Mouse (Mus musculus): ENCODE results near the gene Olfr926. TPM values are rescaled to one million over a fixed set of nuclear protein-coding genes. Genes with fewer than 3 reads are reported as not detected.
"Not testable (repeated sequence)": the region's sequence is repeated elsewhere in the genome, so short reads cannot be mapped to it uniquely, and the experiment has no call there.

Olfr926 gene
- not detected in 2 replicates for polyA plus RNA-seq (2014; fragmentation: Nextera tagmentation; extraction: Ambion mirVana)

DNA sequence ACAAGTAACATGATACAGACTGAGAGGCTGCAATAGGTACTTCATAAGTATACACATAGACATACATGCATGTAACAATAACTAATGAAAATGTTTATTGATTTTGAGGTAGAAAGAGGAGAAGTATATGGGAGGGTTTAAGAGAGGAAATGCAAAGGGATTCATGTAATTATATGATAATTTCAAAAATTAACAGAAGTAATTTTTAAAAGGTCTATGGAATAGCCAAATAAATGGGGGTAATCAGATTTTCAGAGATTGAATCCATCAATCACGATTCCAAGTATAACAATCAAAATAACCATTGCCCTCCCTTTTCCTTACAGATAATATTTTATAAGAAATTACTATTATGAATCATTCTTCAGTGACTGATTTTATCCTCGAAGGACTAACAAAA lies at the start of gene Olfr926:
Gene Olfr926 (plus strand): TSS at position 301 of the 400 bp plus-strand sequence.
- Histone ChIP-seq H3K9me3 (ENCODE audit: control insufficient read depth, low read length) (no peaks in the 10 kb centered on the region), H3K27ac (ENCODE audit: low read depth, low read length) (no peak within 1 kb of the TSS), H3K27me3 (ENCODE audit: control insufficient read depth, insufficient read depth, low read length) (no peaks in the 10 kb centered on the region), H3K4me1 (replicated peaks; ENCODE audit: control insufficient read depth, insufficient read depth, low read length) (no peaks in the 10 kb centered on the region), H3K4me3 (ENCODE audit: low read depth, low read length) (no peak within 1 kb of the TSS), H3K9ac (ENCODE audit: low read depth, low read length) (no peak within 1 kb of the TSS), H3K4me2 (replicated peaks; ENCODE audit: low read depth, low read length) (no peak within 1 kb of the TSS), H3K36me3 (ENCODE audit: control insufficient read depth, insufficient read depth, low read length) (no peaks in the 10 kb centered on the region)
- WGBS: 86% methylated on average over 2 of the region's 2 CpGs
- no peak for DNase-seq (ENCODE audit: low spot score)
- ATAC-seq (ENCODE audit: low FRiP score): no peak

DNA sequence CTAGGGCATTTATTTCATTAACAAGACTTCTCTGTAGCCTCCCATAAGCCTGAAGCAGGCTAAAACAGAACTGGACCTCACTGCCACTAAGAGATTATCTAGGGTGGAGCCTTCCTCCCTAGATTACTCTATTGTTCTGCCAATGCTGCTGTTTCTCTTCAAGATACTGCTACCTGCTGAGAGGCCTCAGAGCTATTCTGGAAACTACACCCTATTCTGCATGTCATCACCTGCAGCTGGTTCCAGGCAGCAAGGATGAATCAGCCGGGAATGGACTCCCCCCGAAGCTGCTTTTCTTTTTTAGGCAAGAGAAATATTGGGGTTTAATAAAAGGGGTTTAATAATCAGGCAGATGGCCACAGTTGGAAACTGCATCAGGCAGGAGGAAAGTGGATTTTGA lies 43.9 kb upstream of the Olfr926 start:
- Histone ChIP-seq H3K36me3 (ENCODE audit: control insufficient read depth, insufficient read depth, low read length) (no peaks in the 10 kb centered on the region), H3K9ac (ENCODE audit: low read depth, low read length) (no peak overlapping the region), H3K4me3 (ENCODE audit: low read depth, low read length) (no peak overlapping the region), H3K27ac (ENCODE audit: low read depth, low read length) (no peak overlapping the region), H3K9me3 (ENCODE audit: control insufficient read depth, low read length) (no peaks in the 10 kb centered on the region), H3K27me3 (ENCODE audit: control insufficient read depth, insufficient read depth, low read length) (no peaks in the 10 kb centered on the region), H3K4me2 (replicated peaks; ENCODE audit: low read depth, low read length) (no peak overlapping the region), H3K4me1 (replicated peaks; ENCODE audit: control insufficient read depth, insufficient read depth, low read length) (no peaks in the 10 kb centered on the region)
- 86% methylated on average over 2 of the region's 2 CpGs for WGBS
- no peak for DNase-seq (ENCODE audit: low spot score)
- ATAC-seq (ENCODE audit: low FRiP score): no peak

DNA sequence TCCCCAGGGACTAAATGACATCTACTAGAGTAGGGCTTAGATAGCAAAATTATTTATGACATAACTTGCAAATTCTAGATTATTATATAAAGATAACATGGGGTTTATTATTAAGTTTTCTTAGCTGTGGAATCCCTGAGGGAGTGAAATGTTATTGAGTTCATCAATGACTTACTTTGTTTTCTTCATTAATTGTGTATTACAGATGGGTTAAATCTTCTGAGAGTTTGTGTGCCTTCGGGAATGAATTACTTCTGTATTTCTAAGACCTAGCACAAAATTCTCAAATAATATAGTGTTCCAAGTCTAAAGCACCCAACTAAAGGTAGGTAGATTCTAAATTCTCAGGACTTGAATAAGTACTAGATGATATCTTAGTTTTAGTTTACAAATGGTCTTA lies 32.8 kb upstream of the Olfr926 start, which contains the start of gene Olfr924:
Gene Olfr924 (plus strand): TSS at position 301 of the 400 bp plus-strand sequence.
- Histone ChIP-seq H3K9me3 (ENCODE audit: control insufficient read depth, low read length) (no peaks in the 10 kb centered on the region), H3K4me1 (replicated peaks; ENCODE audit: control insufficient read depth, insufficient read depth, low read length) (no peaks in the 10 kb centered on the region), H3K4me2 (replicated peaks; ENCODE audit: low read depth, low read length) (no peak within 1 kb of the TSS), H3K27ac (ENCODE audit: low read depth, low read length) (no peak within 1 kb of the TSS), H3K36me3 (ENCODE audit: control insufficient read depth, insufficient read depth, low read length) (no peaks in the 10 kb centered on the region), H3K4me3 (ENCODE audit: low read depth, low read length) (no peak within 1 kb of the TSS), H3K9ac (ENCODE audit: low read depth, low read length) (no peak within 1 kb of the TSS), H3K27me3 (ENCODE audit: control insufficient read depth, insufficient read depth, low read length) (no peaks in the 10 kb centered on the region)
- DNase-seq (ENCODE audit: low spot score) (no peak), ATAC-seq (ENCODE audit: low FRiP score) (no peak)
- 89% methylated on average over 1 of the region's 1 CpGs for WGBS

DNA sequence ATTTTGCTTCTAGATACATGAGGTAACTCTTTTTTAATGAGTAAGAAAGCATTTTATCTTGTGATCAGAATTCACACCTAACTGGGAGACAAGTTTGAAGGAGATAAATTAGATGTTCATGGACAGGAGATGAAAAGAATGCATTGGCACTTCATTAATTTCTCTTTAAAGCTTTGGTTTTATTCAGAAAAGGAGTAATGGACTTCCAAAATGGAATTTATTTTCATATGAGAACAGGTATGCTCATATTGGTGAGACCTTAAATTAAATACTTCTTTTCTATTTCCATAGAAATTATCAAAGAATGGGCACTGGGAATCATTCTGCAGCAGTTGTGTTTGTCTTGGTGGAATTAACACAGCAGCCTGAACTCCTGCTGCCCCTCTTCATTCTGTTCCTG lies 22.2 kb upstream of the Olfr926 start, which contains the start of gene Olfr26:
Gene Olfr26 (plus strand): TSS at position 301 of the 400 bp plus-strand sequence.
- Histone ChIP-seq H3K4me2 (replicated peaks; ENCODE audit: low read depth, low read length) (no peak within 1 kb of the TSS), H3K4me1 (replicated peaks; ENCODE audit: control insufficient read depth, insufficient read depth, low read length) (no peaks in the 10 kb centered on the region), H3K36me3 (ENCODE audit: control insufficient read depth, insufficient read depth, low read length) (no peaks in the 10 kb centered on the region), H3K27me3 (ENCODE audit: control insufficient read depth, insufficient read depth, low read length) (no peaks in the 10 kb centered on the region), H3K9ac (ENCODE audit: low read depth, low read length) (no peak within 1 kb of the TSS), H3K27ac (ENCODE audit: low read depth, low read length) (no peak within 1 kb of the TSS), H3K9me3 (ENCODE audit: control insufficient read depth, low read length) (no peaks in the 10 kb centered on the region), H3K4me3 (ENCODE audit: low read depth, low read length) (no peak within 1 kb of the TSS)
- ATAC-seq (ENCODE audit: low FRiP score): no peak
- DNase-seq (ENCODE audit: low spot score): no peak

DNA sequence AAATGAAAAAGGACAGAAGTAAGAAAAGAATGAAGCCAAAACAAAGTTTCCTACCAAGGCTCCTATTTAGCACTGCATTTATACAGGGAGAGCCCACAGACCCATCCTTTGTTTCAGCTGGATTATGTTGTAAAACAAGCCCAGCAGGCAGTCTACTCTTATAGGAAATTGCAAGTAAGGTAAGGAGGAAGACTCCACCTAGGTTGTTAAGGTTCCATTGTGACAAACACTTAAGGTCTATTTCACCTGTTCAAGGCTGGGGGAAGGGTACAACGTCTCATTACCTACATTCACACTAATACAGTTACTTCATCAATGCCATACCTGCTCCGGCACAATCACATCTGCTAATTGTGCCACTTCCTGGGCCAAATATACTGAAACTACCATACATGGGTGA lies 2.0 kb upstream of the Olfr926 start:
- H3K9me3 ChIP-seq (ENCODE audit: control insufficient read depth, low read length); H3K4me3 ChIP-seq (ENCODE audit: low read depth, low read length); H3K36me3 ChIP-seq (ENCODE audit: control insufficient read depth, insufficient read depth, low read length); DNase-seq (ENCODE audit: low spot score); H3K27ac ChIP-seq (ENCODE audit: low read depth, low read length); ATAC-seq (ENCODE audit: low FRiP score); H3K9ac ChIP-seq (ENCODE audit: low read depth, low read length); H3K4me1 ChIP-seq (replicated peaks; ENCODE audit: control insufficient read depth, insufficient read depth, low read length); H3K4me2 ChIP-seq (replicated peaks; ENCODE audit: low read depth, low read length); H3K27me3 ChIP-seq (ENCODE audit: control insufficient read depth, insufficient read depth, low read length): not testable (repeated sequence)
- 56% methylated on average over 2 of the region's 2 CpGs for WGBS

Other genes starting within 250 kb of the Olfr926 start
- gene Olfr916, start 217.3 kb upstream of the Olfr926 start, polyA plus RNA-seq (2014; fragmentation: Nextera tagmentation; extraction: Ambion mirVana): not detected in 2 replicates
- gene Olfr917, start 211.3 kb upstream of the Olfr926 start, polyA plus RNA-seq (2014; fragmentation: Nextera tagmentation; extraction: Ambion mirVana): not detected in 2 replicates
- not detected in 2 replicates for gene Olfr918, start 202.5 kb upstream of the Olfr926 start, polyA plus RNA-seq (2014; fragmentation: Nextera tagmentation; extraction: Ambion mirVana)
- not detected in 2 replicates for gene Olfr919, start 173.5 kb upstream of the Olfr926 start, polyA plus RNA-seq (2014; fragmentation: Nextera tagmentation; extraction: Ambion mirVana)
- gene Vwa5a, start 158.9 kb upstream of the Olfr926 start, polyA plus RNA-seq (2014; fragmentation: Nextera tagmentation; extraction: Ambion mirVana): 9.9 and 11.1 TPM in 2 replicates
- 0.05 TPM in 1 of 2 replicates, not detected in the other for gene Olfr920, start 124.8 kb upstream of the Olfr926 start, polyA plus RNA-seq (2014; fragmentation: Nextera tagmentation; extraction: Ambion mirVana)
- gene Olfr921, start 104.1 kb upstream of the Olfr926 start, polyA plus RNA-seq (2014; fragmentation: Nextera tagmentation; extraction: Ambion mirVana): not detected in 2 replicates
- not detected in 2 replicates for gene Olfr922, start 62.5 kb upstream of the Olfr926 start, polyA plus RNA-seq (2014; fragmentation: Nextera tagmentation; extraction: Ambion mirVana)
- not detected in 2 replicates for gene Olfr923, start 50.6 kb upstream of the Olfr926 start, polyA plus RNA-seq (2014; fragmentation: Nextera tagmentation; extraction: Ambion mirVana)
- gene Olfr924, start 32.7 kb upstream of the Olfr926 start, polyA plus RNA-seq (2014; fragmentation: Nextera tagmentation; extraction: Ambion mirVana): not detected in 2 replicates
- gene Olfr26, start 22.1 kb upstream of the Olfr926 start, polyA plus RNA-seq (2014; fragmentation: Nextera tagmentation; extraction: Ambion mirVana): not detected in 2 replicates
- gene Olfr930, start 52.7 kb downstream of the Olfr926 start, polyA plus RNA-seq (2014; fragmentation: Nextera tagmentation; extraction: Ambion mirVana): not detected in 2 replicates
- not detected in 2 replicates for gene Olfr933, start 95.2 kb downstream of the Olfr926 start, polyA plus RNA-seq (2014; fragmentation: Nextera tagmentation; extraction: Ambion mirVana)
- not detected in 2 replicates for gene Olfr934, start 111.2 kb downstream of the Olfr926 start, polyA plus RNA-seq (2014; fragmentation: Nextera tagmentation; extraction: Ambion mirVana)
- not detected in 2 replicates for gene Olfr935, start 122.6 kb downstream of the Olfr926 start, polyA plus RNA-seq (2014; fragmentation: Nextera tagmentation; extraction: Ambion mirVana)
- gene Olfr146, start 146.3 kb downstream of the Olfr926 start, polyA plus RNA-seq (2014; fragmentation: Nextera tagmentation; extraction: Ambion mirVana): not detected in 2 replicates
- gene Olfr937, start 187.8 kb downstream of the Olfr926 start, polyA plus RNA-seq (2014; fragmentation: Nextera tagmentation; extraction: Ambion mirVana): not detected in 2 replicates
- not detected in 2 replicates for gene Olfr938, start 201.8 kb downstream of the Olfr926 start, polyA plus RNA-seq (2014; fragmentation: Nextera tagmentation; extraction: Ambion mirVana)